Mouse (Mus musculus) cerebellum, adult 8-10 months (tissue): ENCODE results near the gene Rec8.

Experiments used
- DNase-seq: peaks from one replicate; pipeline ENCODE4 v3.0.0; 2022

The Rec8 gene

GRCm38 (mm10) chr14:55643060-55643907 lies 25.4 kb downstream of the Rec8 start, which contains the start of gene Tm9sf1:
TSS of gene Tm9sf1 (minus strand) at chr14:55643806.
- peak; percentile 88 for DNase-seq

- no peak for DNase-seq
Measured at GRCm38 (mm10) chr14:55644261-55644888, 26.5 kb downstream of the Rec8 start.

GRCm38 (mm10) chr14:55649884-55650283 lies 32.0 kb downstream of the Rec8 start, which contains the start of gene Tssk4:
TSS of gene Tssk4 (plus strand) at chr14:55650184.
- DNase-seq = no peak

- no peak for DNase-seq
Measured at GRCm38 (mm10) chr14:55651528-55651927, 33.7 kb downstream of the Rec8 start.

- no peak for DNase-seq
Measured at GRCm38 (mm10) chr14:55656935-55657334, 39.1 kb downstream of the Rec8 start.

DNA sequence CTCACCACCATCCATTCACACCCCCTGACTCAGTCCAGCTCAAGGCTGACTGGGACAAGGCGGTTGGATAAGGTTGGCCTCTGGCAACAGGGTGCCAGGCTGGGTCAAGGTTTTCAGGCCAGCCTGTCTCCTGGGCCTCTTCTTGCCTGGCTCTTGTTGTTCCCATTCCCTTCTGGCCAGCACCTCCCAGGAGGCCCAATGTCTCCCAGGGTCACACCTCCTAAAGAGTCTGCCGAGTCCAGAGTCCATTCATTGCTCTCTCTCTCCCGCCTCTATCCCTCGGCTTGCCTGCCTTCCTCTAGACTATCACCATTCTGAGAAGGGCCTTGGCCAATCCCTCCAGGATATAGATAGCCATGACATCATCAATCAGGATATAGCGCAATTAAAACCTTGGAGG lies 40.2 kb downstream of the Rec8 start:
- no peak for DNase-seq

DNA sequence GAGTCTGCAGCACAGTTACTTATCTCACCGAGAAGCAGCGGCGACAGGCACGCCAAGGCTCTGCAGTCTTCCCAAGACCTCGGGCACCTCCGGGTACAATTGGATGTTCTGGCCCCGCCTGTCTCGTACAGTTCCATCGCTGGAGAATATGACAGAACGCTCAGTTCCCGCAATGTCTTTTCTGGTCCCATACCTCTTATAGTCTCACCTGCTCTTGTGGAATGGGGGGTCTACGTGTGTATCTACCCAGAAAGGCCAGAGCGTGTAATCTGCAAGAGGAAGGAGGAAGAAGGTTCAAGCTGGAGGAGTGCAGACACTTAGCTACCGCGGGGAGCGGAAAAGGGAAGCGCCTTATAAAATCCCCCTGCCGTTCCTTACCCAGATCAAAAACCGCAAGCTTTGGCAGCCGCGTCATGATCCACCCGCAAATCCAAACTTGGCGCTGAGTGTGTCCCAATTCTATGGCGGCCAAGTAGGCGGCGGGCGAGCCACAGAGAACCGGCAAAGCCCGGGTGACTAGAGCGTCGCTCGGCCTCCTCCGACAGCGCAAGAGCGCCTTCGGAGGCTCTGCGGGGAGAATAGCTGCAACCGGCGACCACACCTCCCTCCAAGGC lies 42.2 kb downstream of the Rec8 start, which contains the start of gene Mdp1:
Gene Mdp1, minus strand, starts transcription at position 549 of the 614 bp plus-strand sequence.
- peak; percentile 71 for DNase-seq

GRCm38 (mm10) chr14:55660636-55661035 lies 42.8 kb downstream of the Rec8 start:
- DNase-seq = no peak

DNA sequence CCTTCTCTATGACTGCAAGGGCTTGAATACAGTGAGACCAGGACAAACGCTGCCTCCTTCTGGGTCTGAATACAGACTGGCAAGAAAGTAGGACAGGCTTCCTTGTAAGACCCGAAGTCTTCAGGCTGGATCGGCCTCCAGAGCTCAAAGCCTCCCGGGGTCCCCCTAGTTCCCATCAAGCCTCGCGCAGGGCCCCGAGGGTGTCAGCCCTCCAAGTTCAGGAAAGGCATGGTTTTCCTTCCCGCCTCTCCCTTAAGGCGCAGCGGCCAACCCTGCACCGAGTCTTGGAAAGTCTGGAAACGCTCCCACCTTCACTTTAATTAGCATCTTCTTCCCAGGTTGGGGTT lies 53.6 kb downstream of the Rec8 start:
- DNase-seq = no peak

DNA sequence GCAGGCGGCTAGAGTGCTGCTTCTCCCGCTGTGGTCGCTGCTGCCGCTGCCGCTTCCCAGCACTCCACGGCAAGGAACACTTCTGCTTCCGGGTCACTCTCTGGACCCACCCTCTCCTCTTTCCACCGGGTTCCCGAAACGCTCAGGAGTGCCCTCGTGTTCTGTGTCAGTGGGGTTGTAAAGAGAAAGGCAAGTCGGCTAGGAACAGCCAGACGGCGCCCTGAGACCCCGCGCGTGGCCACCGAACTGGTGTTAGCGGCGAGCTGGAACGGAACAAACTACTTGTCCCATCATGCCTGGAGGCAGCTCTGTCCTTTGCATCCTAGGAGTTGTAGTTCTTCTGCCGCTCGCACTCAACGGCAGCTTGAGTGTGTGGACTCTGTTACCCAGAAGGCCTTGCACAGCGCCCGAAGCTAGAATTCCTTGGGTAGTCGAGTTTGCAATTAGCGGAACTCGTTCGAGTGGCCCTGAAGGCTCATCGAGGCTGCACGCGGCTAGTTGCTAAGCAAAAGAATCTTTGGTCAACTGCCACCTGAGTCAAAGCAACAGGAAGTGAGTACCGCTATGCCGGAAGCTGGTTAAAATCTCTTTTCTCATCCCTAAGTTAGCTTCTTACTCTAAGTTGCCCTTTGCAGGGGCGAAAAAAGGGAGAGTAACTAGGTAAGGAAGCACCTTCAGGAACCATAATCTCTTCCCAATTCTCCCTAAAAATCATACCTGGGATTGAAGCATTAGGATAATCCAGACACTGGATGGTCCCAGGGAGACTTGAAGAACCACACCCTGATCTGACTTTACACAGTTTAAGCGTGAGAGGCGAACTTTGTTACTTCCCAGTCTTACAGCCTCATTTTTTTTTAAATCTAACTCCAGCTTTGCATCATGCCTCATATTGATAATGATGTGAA lies 54.2 kb downstream of the Rec8 start, which contains the start of the genes Gmpr2 and Nedd8:
Gene Gmpr2, plus strand, starts transcription at position 109 of the 908 bp plus-strand sequence.
Gene Nedd8, minus strand, starts transcription at position 292 of the 908 bp plus-strand sequence.
- peak; percentile 89 for DNase-seq

- DNase-seq = no peak
Measured at GRCm38 (mm10) chr14:55672741-55673060, 54.9 kb downstream of the Rec8 start.
